Mouse (Mus musculus): ENCODE results near the gene Dock6.

DNA sequence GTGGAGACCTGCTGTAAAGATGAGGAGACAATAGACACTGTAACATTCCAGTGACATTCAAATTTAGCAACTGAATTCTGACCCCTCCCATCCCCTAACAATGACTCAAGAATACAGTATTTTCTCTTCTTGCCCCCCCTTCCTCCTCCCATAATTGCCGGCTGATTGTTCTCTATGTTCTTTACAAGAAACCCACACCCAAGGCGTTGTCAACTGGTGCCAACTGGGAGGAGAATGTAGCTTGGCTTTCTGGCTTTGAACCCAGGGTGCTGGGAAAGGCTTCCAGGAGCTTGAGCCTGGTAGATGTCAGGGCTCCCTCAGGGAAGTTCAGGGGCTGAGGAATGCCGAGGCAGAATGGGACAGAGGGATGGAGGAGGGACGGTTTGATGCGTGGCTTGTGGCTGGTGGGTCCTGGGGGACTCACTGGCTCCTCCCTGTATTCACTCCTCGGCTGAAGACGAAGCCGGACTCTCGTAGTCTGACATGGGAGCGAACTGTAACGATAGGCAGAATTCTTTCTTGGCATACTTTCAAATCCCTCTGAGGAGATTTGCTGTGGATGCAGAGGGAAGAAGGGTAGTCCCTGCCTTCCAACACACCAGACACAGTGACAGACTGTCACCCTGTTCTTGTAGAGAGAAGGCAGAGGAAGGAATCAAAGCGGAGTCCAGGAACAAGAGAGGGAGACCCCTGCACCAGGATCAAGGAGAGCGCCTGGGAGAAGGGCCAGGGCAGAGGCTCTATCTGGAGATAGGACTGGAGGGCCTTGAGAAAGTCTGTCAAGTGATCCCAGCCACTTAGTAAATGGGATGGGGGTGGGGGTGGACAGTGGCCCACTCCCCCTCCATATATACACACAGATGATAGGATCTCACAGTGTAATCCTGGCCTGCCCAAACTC lies 83.7 kb downstream of the Dock6 start:
- TF ChIP-seq CTCF (IDR thresholded peaks at IDR 0.05; ENCODE audit: insufficient read depth, low read length) = no peak
- no peak for TF ChIP-seq POLR2A (IDR thresholded peaks at IDR 0.05; ENCODE audit: borderline replicate concordance, extremely low read depth, low read depth, low read length)
